Mouse (Mus musculus) intestine, embryonic 16.5 days (tissue): ENCODE data around the gene Wfdc15a. TPM values are rescaled to one million over a fixed set of nuclear protein-coding genes. Genes with fewer than 3 reads are reported as not detected.
"Not testable (repeated sequence)": the region's sequence is repeated elsewhere in the genome, so short reads cannot be mapped to it uniquely, and the experiment has no call there.

ENCODE experiments used
- ATAC-seq: fragments of 200-750 bp; cut with Nextera tagmentation; 2 replicates; pipeline ENCODE4 v1.8.0; 2017; ENCODE audit warnings: moderate TSS enrichment, moderate library complexity
- H3K27ac ChIP-seq: fragments of 300-500 bp; sonication (generic); 2 replicates; pipeline ENCODE4 v1.5.1; 2014; ENCODE audit warnings: mild to moderate bottlenecking, low read length
- H3K27me3 ChIP-seq: fragments of 300-500 bp; sonication (generic); replicated peaks from 2 replicates; pipeline ENCODE4 v1.6.1; 2014; ENCODE audit warnings: low read length, control low read depth, mixed read lengths; ENCODE audit not compliant: control insufficient read depth, insufficient read depth
- H3K36me3 ChIP-seq: fragments of 300-500 bp; sonication (generic); 2 replicates; pipeline ENCODE4 v1.6.1; 2014; ENCODE audit warnings: low read length, control low read depth; ENCODE audit not compliant: control insufficient read depth, insufficient read depth
- H3K4me1 ChIP-seq: fragments of 300-500 bp; sonication (generic); 2 replicates; pipeline ENCODE4 v1.6.1; 2014; ENCODE audit warnings: low read length, control low read depth, mixed read lengths; ENCODE audit not compliant: control insufficient read depth, insufficient read depth
- H3K4me2 ChIP-seq: fragments of 300-500 bp; sonication (generic); 2 replicates; pipeline ENCODE4 v1.6.1; 2014; ENCODE audit warnings: low read depth, low read length, control low read depth
- H3K4me3 ChIP-seq: fragments of 300-500 bp; sonication (generic); 2 replicates; pipeline ENCODE4 v1.5.1; 2014; ENCODE audit warnings: mild to moderate bottlenecking, low read length
- H3K9ac ChIP-seq: fragments of 300-500 bp; sonication (generic); 2 replicates; pipeline ENCODE4 v1.6.1; 2014; ENCODE audit warnings: low read depth, low read length
- H3K9me3 ChIP-seq: fragments of 300-500 bp; sonication (generic); 2 replicates; pipeline ENCODE4 v1.6.1; 2016; ENCODE audit warnings: low read length, control low read depth; ENCODE audit not compliant: control insufficient read depth
- WGBS: fragments of 180-500 bp; shearing (Covaris S2); extraction: QIAGEN DNeasy Blood & Tissue Kit; methylation state at CpG from one replicate; pipeline ENCODE4 v1.1.7; 2014; 5-methylcytosine and 5-hydroxymethylcytosine counted together
- polyA plus RNA-seq: library from polyadenylated mRNA; unstranded; fragments of >200 nt; fragmentation: Nextera tagmentation; extraction: Ambion mirVana; gene quantifications from 2 replicates; pipeline ENCODE4 v1.2.1, GENCODE M21; 2015

The Wfdc15a gene
- polyA plus RNA-seq, 1 experiment from 2014 or later = not detected

- not testable (repeated sequence) for H3K36me3 ChIP-seq, H3K27ac ChIP-seq, ATAC-seq, H3K27me3 ChIP-seq, H3K9me3 ChIP-seq, H3K9ac ChIP-seq, H3K4me1 ChIP-seq, H3K4me3 ChIP-seq, H3K4me2 ChIP-seq
- 91% methylated on average over 10 of the region's 10 CpGs for WGBS
These were observed 6.1 kb upstream of the Wfdc15a start for GRCm38 (mm10) chr2:164206011-164206410.

DNA sequence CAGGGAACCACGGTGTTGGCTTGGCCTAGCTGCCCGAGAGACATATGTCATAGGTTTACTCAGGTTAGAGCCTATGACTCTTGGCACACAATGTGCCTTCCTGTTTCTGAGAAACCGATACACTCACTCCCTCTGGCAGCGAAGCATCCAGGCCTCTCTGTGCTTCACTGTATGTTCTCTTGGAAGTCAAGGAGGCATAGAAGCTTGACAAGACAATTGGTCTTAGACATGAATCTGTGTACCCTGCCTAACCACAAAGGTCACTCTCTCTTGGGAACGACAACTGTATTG is 3.3 kb downstream of the Wfdc15a start:
- Histone ChIP-seq H3K27ac (no peak overlapping the region), H3K9ac (no peak overlapping the region), H3K9me3 (no peaks in the 10 kb centered on the region), H3K4me2 (no peak overlapping the region), H3K4me1 (no peaks in the 10 kb centered on the region), H3K27me3 (no peaks in the 10 kb centered on the region), H3K36me3 (no peaks in the 10 kb centered on the region), H3K4me3 (no peak overlapping the region)
- 85% methylated on average over 5 of the region's 5 CpGs for WGBS
- no peak for ATAC-seq

DNA sequence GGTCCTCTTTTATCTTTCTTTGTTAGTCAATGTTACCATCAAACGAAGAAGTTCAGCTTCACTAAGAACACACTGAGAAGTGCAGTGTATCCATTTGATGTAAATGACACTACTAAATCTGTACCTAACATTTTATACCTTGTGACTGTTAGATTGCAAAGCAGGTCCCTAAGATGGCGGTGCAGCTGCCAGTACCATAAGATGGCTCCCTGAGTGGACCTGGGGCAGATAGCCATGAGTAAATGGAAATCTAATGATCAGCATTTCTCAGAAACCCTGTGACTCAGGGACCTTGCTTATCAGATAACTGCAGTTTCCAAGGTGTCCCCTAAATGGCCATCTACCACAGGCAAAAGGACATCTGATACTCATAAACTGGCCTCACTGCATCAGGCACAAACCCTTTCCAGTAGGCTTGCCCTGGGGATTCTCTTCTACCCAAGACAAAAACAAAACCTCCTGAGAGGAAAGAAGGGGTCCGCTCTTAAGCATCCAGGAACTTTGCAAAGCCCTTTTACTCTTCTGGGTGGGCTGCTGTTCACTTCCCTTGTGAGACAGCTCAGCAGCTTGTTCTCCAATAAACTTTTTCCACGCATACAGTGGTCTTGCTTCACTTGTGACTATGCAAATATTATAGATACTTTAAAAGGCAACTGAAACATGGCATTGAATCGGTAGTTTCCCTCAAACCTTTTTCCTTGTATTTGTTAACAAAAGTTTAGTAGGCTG is 3.8 kb downstream of the Wfdc15a start:
- H3K9me3 ChIP-seq = no peaks in the 10 kb centered on the region
- WGBS = 81% methylated on average over 5 of the region's 5 CpGs
- no peak overlapping the region for H3K27ac ChIP-seq
- no peak overlapping the region for H3K4me2 ChIP-seq
- ATAC-seq = no peak
- no peak overlapping the region for H3K4me3 ChIP-seq
- no peaks in the 10 kb centered on the region for H3K36me3 ChIP-seq
- H3K9ac ChIP-seq = no peak overlapping the region
- no peaks in the 10 kb centered on the region for H3K4me1 ChIP-seq
- H3K27me3 ChIP-seq = no peaks in the 10 kb centered on the region

- no peak overlapping the region for H3K9ac ChIP-seq
- H3K4me1 ChIP-seq = no peaks in the 10 kb centered on the region
- no peak overlapping the region for H3K4me3 ChIP-seq
- no peaks in the 10 kb centered on the region for H3K9me3 ChIP-seq
- no peak overlapping the region for H3K4me2 ChIP-seq
- ATAC-seq = no peak
- H3K36me3 ChIP-seq = no peaks in the 10 kb centered on the region
- H3K27ac ChIP-seq = no peak overlapping the region
- WGBS = 67% methylated on average over 5 of the region's 5 CpGs
- H3K27me3 ChIP-seq = no peaks in the 10 kb centered on the region
These were observed 4.8 kb downstream of the Wfdc15a start for GRCm38 (mm10) chr2:164194959-164195630.

DNA sequence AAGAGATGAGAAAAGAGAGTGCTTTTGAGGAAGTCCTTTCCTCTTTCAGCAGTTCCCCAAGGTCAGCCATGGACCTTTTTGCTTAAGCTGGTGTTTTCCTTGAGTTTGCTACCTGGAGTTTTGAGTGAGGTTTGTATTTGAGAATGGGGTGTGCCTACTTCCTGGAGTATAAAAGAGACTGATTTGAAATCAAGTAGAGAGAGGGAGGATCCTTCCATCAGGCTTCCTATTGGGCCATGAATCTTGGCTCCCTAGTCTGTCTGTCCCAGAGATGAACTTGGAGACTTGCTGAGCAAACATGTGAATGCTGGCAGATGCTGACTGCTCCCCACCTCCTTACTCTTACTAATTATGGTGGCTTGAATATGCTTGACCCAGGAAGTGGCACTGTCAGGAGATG is 7.7 kb downstream of the Wfdc15a start:
- H3K4me1 ChIP-seq = no peaks in the 10 kb centered on the region
- H3K9ac ChIP-seq = no peak overlapping the region
- no peaks in the 10 kb centered on the region for H3K36me3 ChIP-seq
- H3K27ac ChIP-seq = no peak overlapping the region
- H3K27me3 ChIP-seq = no peaks in the 10 kb centered on the region
- H3K4me3 ChIP-seq = no peak overlapping the region
- no peaks in the 10 kb centered on the region for H3K9me3 ChIP-seq
- no peak overlapping the region for H3K4me2 ChIP-seq
- no peak for ATAC-seq

- Histone ChIP-seq H3K4me1 (no peaks in the 10 kb centered on the region), H3K4me2 (no peak within 1 kb of the TSS), H3K9me3 (no peaks in the 10 kb centered on the region), H3K27ac (no peak within 1 kb of the TSS), H3K36me3 (no peaks in the 10 kb centered on the region), H3K4me3 (no peak within 1 kb of the TSS), H3K9ac (no peak within 1 kb of the TSS), H3K27me3 (no peaks in the 10 kb centered on the region)
- WGBS = 87% methylated on average over 6 of the region's 6 CpGs
- no peak for ATAC-seq
These were observed 9.4 kb downstream of the Wfdc15a start, which contains the start of gene Wfdc12 for GRCm38 (mm10) chr2:164190576-164190975. Gene Wfdc12 (minus strand): TSS chr2:164190608.

DNA sequence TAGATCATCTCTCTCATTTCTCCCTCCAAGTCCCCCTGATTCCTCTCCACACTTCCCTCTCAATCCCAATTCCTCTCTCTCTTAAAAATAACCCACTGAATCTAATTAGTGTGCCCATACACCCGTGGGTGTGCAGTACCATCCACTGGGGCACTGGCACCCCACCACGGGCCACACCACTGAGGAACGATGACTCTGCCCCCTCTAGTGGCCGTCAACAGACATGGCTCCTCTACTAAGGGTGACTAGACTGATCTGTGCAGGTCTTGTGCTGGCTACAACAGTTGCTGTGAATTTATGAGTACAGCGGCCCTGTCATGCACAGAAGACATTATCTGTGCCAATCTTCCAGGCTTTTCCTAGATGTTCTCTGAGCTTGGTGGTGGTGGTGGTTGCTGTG is 11.2 kb downstream of the Wfdc15a start:
- H3K4me3 ChIP-seq = no peak overlapping the region
- no peaks in the 10 kb centered on the region for H3K27me3 ChIP-seq
- H3K4me1 ChIP-seq = no peaks in the 10 kb centered on the region
- 28% methylated on average over 5 of the region's 5 CpGs for WGBS
- no peak overlapping the region for H3K4me2 ChIP-seq
- ATAC-seq = no peak
- H3K36me3 ChIP-seq = no peaks in the 10 kb centered on the region
- no peak overlapping the region for H3K27ac ChIP-seq
- no peak overlapping the region for H3K9ac ChIP-seq
- no peaks in the 10 kb centered on the region for H3K9me3 ChIP-seq

DNA sequence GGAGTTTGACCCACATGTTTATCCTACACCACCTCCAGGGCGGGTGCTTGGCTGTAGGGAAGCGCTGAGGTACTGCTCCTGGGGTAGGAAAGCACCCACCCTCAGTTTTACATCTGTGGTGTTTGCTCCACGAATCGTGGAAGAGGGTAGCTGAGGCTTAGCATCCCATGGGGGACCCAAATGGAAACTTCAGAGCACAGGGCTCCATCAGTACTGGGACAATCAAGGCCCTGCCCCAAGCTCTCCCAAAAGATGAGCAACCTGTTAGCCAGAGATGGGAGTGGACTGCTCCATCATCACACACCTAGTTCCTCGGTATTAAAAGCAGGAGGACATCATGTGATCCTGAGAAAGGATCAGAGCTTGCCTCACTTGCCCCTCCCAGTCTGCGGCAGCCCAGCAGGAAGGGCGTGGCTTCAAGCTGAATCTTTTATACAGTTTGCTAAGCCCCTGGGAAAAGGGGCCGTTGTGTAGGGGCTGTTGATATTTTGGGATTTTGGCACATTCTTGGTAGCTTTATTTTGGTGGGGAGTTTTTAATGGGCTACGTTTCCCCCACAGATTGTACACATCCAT is 15.7 kb downstream of the Wfdc15a start:
- Histone ChIP-seq H3K4me1 (no peaks in the 10 kb centered on the region), H3K9me3 (no peaks in the 10 kb centered on the region), H3K36me3 (no peaks in the 10 kb centered on the region), H3K9ac (no peak overlapping the region), H3K4me3 (no peak overlapping the region), H3K27me3 (no peaks in the 10 kb centered on the region), H3K27ac (no peak overlapping the region), H3K4me2 (no peak overlapping the region)
- 42% methylated on average over 9 of the region's 9 CpGs for WGBS
- 0 out of 2 replicates have a peak, but pooled peaks have one; percentile 53 for ATAC-seq

- Histone ChIP-seq H3K9me3 (no peaks in the 10 kb centered on the region), H3K4me1 (no peaks in the 10 kb centered on the region), H3K27ac (no peak overlapping the region), H3K27me3 (no peaks in the 10 kb centered on the region; the same call in 1 of the 2 replicates), H3K9ac (no peak overlapping the region), H3K36me3 (no peaks in the 10 kb centered on the region), H3K4me3 (no peak overlapping the region), H3K4me2 (no peak overlapping the region)
- ATAC-seq = peak; percentile 58; the same call in 1 of the 2 replicates
- WGBS = 66% methylated on average over 9 of the region's 9 CpGs
These were observed 16.6 kb downstream of the Wfdc15a start for GRCm38 (mm10) chr2:164183340-164183739.
